Mouse (Mus musculus) MEL (cell line): Measurements from ENCODE around the gene Mnd1. TPM values are rescaled to one million over a fixed set of nuclear protein-coding genes. Genes with fewer than 3 reads are reported as not detected.
A peak's percentile ranks its signal among the peaks of the same experiment; 100 is the strongest.

Experiments
- DNase-seq: peaks from one replicate; pipeline ENCODE4 v3.0.0; 2011; ENCODE audit warnings: low read depth, low spot score
- H3K27ac ChIP-seq: 2 replicates; pipeline ENCODE4 v1.5.1; 2012; ENCODE audit warnings: low read depth, mild to moderate bottlenecking, control low read depth, low read length, moderate library complexity; ENCODE audit not compliant: control insufficient read depth
- H3K27me3 ChIP-seq, 2 experiments: fragments of 150-350 bp in 1 of 2; sonication (generic) in 1 of 2; 2 replicates each; pipeline ENCODE4 v1.6.1; 2012; ENCODE audit warnings: low read length in 2 of 2, mild to moderate bottlenecking in 2 of 2, improper control_type of control experiment in 1 of 2, moderate library complexity in 1 of 2; ENCODE audit not compliant: insufficient read depth in 2 of 2, control insufficient read depth in 1 of 2
- H3K36me3 ChIP-seq, 2 experiments: 2 replicates each; pipeline ENCODE4 v1.6.1; 2012 to 2014; ENCODE audit warnings: low read length in 2 of 2, improper control_type of control experiment in 1 of 2, inconsistent platforms in 1 of 2, mild to moderate bottlenecking in 1 of 2; ENCODE audit not compliant: insufficient read depth in 2 of 2, control insufficient read depth in 1 of 2
- H3K4me1 ChIP-seq, 2 experiments: fragments of 150-350 bp in 1 of 2; sonication (generic) in 1 of 2; 2 replicates each; pipeline ENCODE4 v1.6.1; 2012; ENCODE audit warnings: low read length in 2 of 2, improper control_type of control experiment in 1 of 2, mild to moderate bottlenecking in 1 of 2; ENCODE audit not compliant: insufficient read depth in 2 of 2, control insufficient read depth in 1 of 2
- H3K4me3 ChIP-seq, 2 experiments: fragments of 150-350 bp in 1 of 2; sonication (generic) in 1 of 2; 2 replicates each; pipeline ENCODE4 v1.5.1; 2012; ENCODE audit warnings: low read depth in 2 of 2, low read length in 2 of 2, mild to moderate bottlenecking in 2 of 2, moderate library complexity in 2 of 2, control low read depth in 1 of 2, improper control_type of control experiment in 1 of 2; ENCODE audit not compliant: control insufficient read depth in 1 of 2, insufficient read depth in 1 of 2
- H3K79me2 ChIP-seq: 2 replicates; pipeline ENCODE4 v1.6.1; 2012; ENCODE audit warnings: mild to moderate bottlenecking, low read length, moderate library complexity; ENCODE audit not compliant: control insufficient read depth, poor library complexity, insufficient read depth
- H3K9ac ChIP-seq: 2 replicates; pipeline ENCODE4 v1.6.1; 2012; ENCODE audit warnings: low read depth, mild to moderate bottlenecking, control low read depth, low read length, moderate library complexity; ENCODE audit not compliant: control insufficient read depth, poor library complexity, severe bottlenecking
- H3K9me3 ChIP-seq: fragments of 150-350 bp; sonication (generic); replicated peaks from 2 replicates; pipeline ENCODE4 v1.6.1; 2012; ENCODE audit warnings: mild to moderate bottlenecking, low read length, improper control_type of control experiment, moderate library complexity; ENCODE audit not compliant: insufficient read depth
- CTCF ChIP-seq, 3 experiments: IDR thresholded peaks in 2 of 3; conservative IDR thresholded peaks in 1 of 3; 2 replicates each; pipeline ENCODE4 v1.5.1; 2011 to 2012; ENCODE audit warnings: low read length in 3 of 3, low read depth in 2 of 3, mild to moderate bottlenecking in 2 of 3, improper control_type of control experiment in 1 of 3, inconsistent platforms in 1 of 3, mixed read lengths in 1 of 3, moderate library complexity in 1 of 3; ENCODE audit not compliant: control insufficient read depth in 1 of 3, insufficient read depth in 1 of 3, poor library complexity in 1 of 3, severe bottlenecking in 1 of 3
- E2F4 ChIP-seq: IDR thresholded peaks from 2 replicates; pipeline ENCODE4 v1.6.1; 2011; ENCODE audit warnings: low read depth, low read length, improper control_type of control experiment, borderline replicate concordance
- EP300 ChIP-seq, 2 experiments: IDR thresholded peaks; 2 replicates each; pipeline ENCODE4 v1.6.1; 2011; ENCODE audit warnings: improper control_type of control experiment in 2 of 2, low read length in 2 of 2, low read depth in 1 of 2, mild to moderate bottlenecking in 1 of 2
- MAZ ChIP-seq: IDR thresholded peaks from 2 replicates; pipeline ENCODE4 v1.6.1; 2012; ENCODE audit warnings: low read depth, mild to moderate bottlenecking, inconsistent platforms, low read length, improper control_type of control experiment
- MEF2A ChIP-seq: IDR thresholded peaks from 2 replicates; pipeline ENCODE4 v1.6.1; 2014; ENCODE audit warnings: low read depth, mild to moderate bottlenecking, inconsistent platforms, low read length, improper control_type of control experiment; ENCODE audit not compliant: poor library complexity, insufficient replicate concordance, severe bottlenecking; ENCODE audit errors: extremely low read depth
- MXI1 ChIP-seq: IDR thresholded peaks from 2 replicates; pipeline ENCODE4 v1.6.1; 2011; ENCODE audit warnings: mild to moderate bottlenecking, low read depth, low read length, improper control_type of control experiment
- NRF1 ChIP-seq: IDR thresholded peaks from 2 replicates; pipeline ENCODE4 v1.6.1; 2014; ENCODE audit warnings: low read depth, mild to moderate bottlenecking, inconsistent platforms, low read length, improper control_type of control experiment, moderate library complexity; ENCODE audit not compliant: poor library complexity, insufficient read depth, severe bottlenecking
- POLR2AphosphoS2 ChIP-seq: IDR thresholded peaks from 2 replicates; pipeline ENCODE4 v1.6.1; 2011; ENCODE audit warnings: low read length, improper control_type of control experiment
- RAD21 ChIP-seq: IDR thresholded peaks from 2 replicates; pipeline ENCODE4 v1.6.1; 2011; ENCODE audit warnings: mild to moderate bottlenecking, low read depth, low read length, improper control_type of control experiment
- RCOR1 ChIP-seq: IDR thresholded peaks from 2 replicates; pipeline ENCODE4 v1.6.1; 2012; ENCODE audit warnings: low read depth, mild to moderate bottlenecking, inconsistent platforms, low read length, improper control_type of control experiment
- SIN3A ChIP-seq: IDR thresholded peaks from 2 replicates; pipeline ENCODE4 v1.6.1; 2012; ENCODE audit warnings: low read length, improper control_type of control experiment, inconsistent platforms
- SMC3 ChIP-seq: IDR thresholded peaks from 2 replicates; pipeline ENCODE4 v1.6.1; 2011; ENCODE audit warnings: low read depth, low read length, improper control_type of control experiment
- TAL1 ChIP-seq: IDR thresholded peaks from 2 replicates; pipeline ENCODE4 v1.6.1; 2012; ENCODE audit warnings: mild to moderate bottlenecking, inconsistent platforms, low read length, moderate library complexity, mixed read lengths
- TBP ChIP-seq: IDR thresholded peaks from 2 replicates; pipeline ENCODE4 v1.8.0; 2011; ENCODE audit warnings: low read depth, low read length, improper control_type of control experiment
- USF2 ChIP-seq, 2 experiments: IDR thresholded peaks; 2 replicates each; pipeline ENCODE4 v1.6.1; 2011 to 2012; ENCODE audit warnings: improper control_type of control experiment in 2 of 2, low read length in 2 of 2, borderline replicate concordance in 1 of 2, inconsistent platforms in 1 of 2, low read depth in 1 of 2, mild to moderate bottlenecking in 1 of 2; ENCODE audit not compliant: insufficient read depth in 1 of 2
- ZC3H11A ChIP-seq: IDR thresholded peaks from 2 replicates; pipeline ENCODE4 v1.6.1; 2012; ENCODE audit warnings: low read depth, mild to moderate bottlenecking, inconsistent platforms, low read length, improper control_type of control experiment
- ZNF384 ChIP-seq: IDR thresholded peaks from 2 replicates; pipeline ENCODE4 v1.6.1; 2012; ENCODE audit warnings: low read depth, mild to moderate bottlenecking, inconsistent platforms, low read length, improper control_type of control experiment
- polyA plus RNA-seq, 2 experiments: library from polyadenylated mRNA; stranded (reverse) in 1 of 2; unstranded in 1 of 2; fragments of >175 nt in 1 of 2; fragments of >200 nt in 1 of 2; gene quantifications; 2 replicates each; pipeline versions ENCODE4 v1.2.1 to v1.2.4; 2012; ENCODE audit warnings: low replicate concordance in 2 of 2, low read depth in 1 of 2; ENCODE audit not compliant: insufficient read length in 2 of 2, insufficient read depth in 1 of 2, missing spikeins in 1 of 2
- total RNA-seq: library from RNA; depleted of rRNA; stranded (reverse); fragments of 300-350 nt; gene quantifications from 2 replicates; pipeline ENCODE4 v1.2.3, GENCODE M21; 2012

Mnd1 gene
- total and polyA plus RNA-seq, 3 experiments: 11.0 to 11.2 TPM; not detected in 1

- H3K4me3 ChIP-seq: no peak overlapping the region
- H3K27me3 ChIP-seq: no peaks in the 10 kb centered on the region
- TF ChIP-seq SMC3 (peak; percentile 98), RAD21 (peak; percentile 97), ZC3H11A (peak; percentile 94), CTCF (IDR thresholded peaks at IDR 0.05 in 2 of 3, conservative IDR thresholded peaks at IDR 0.05 in 1 of 3; ENCODE audit: control insufficient read depth in 1 of 3, insufficient read depth in 1 of 3, low read depth in 2 of 3, low read length in 3 of 3, poor library complexity in 1 of 3, severe bottlenecking in 1 of 3) (peak; percentile 79 to 98 (median 85)), E2F4 (no peak), ZNF384 (peak; percentile 80)
- no peaks in the 10 kb centered on the region for H3K79me2 ChIP-seq
- H3K9ac ChIP-seq: no peak overlapping the region
- DNase-seq: peak; percentile 83
- H3K4me1 ChIP-seq: no peaks in the 10 kb centered on the region; a peak in 1 of 4 replicates
- no peak overlapping the region for H3K27ac ChIP-seq
- no peaks in the 10 kb centered on the region for H3K9me3 ChIP-seq
- no peaks in the 10 kb centered on the region for H3K36me3 ChIP-seq
Observed at GRCm38 (mm10) chr3:84175337-84176315, 20.0 kb upstream of the Mnd1 start.

GRCm38 (mm10) chr3:84173581-84174154, 18.1 kb upstream of the Mnd1 start, which contains the start of gene Gm6525:
Gm6525 (plus strand) TSS chr3:84174104.
- H3K9me3 ChIP-seq: no peaks in the 10 kb centered on the region
- no peaks in the 10 kb centered on the region for H3K27me3 ChIP-seq
- no peaks in the 10 kb centered on the region for H3K36me3 ChIP-seq
- no peaks in the 10 kb centered on the region; a peak in 1 of 4 replicates for H3K4me1 ChIP-seq
- H3K9ac ChIP-seq: no peak within 1 kb of the TSS
- H3K79me2 ChIP-seq: no peaks in the 10 kb centered on the region
- H3K27ac ChIP-seq: no peak within 1 kb of the TSS
- no peak for DNase-seq
- TF ChIP-seq RCOR1: no peak
- TF ChIP-seq CTCF (IDR thresholded peaks at IDR 0.05 in 2 of 3, conservative IDR thresholded peaks at IDR 0.05 in 1 of 3; ENCODE audit: control insufficient read depth in 1 of 3, insufficient read depth in 1 of 3, low read depth in 2 of 3, low read length in 3 of 3, poor library complexity in 1 of 3, severe bottlenecking in 1 of 3): no peak
- TF ChIP-seq NRF1: no peak
- TF ChIP-seq POLR2AphosphoS2: no peak
- no peak for TF ChIP-seq TAL1
- H3K4me3 ChIP-seq: no peak within 1 kb of the TSS

GRCm38 (mm10) chr3:84172406-84172805, 16.8 kb upstream of the Mnd1 start:
- Histone ChIP-seq H3K36me3 (no peaks in the 10 kb centered on the region), H3K27ac (no peak overlapping the region), H3K79me2 (no peaks in the 10 kb centered on the region), H3K4me3 (no peak overlapping the region), H3K4me1 (no peaks in the 10 kb centered on the region), H3K27me3 (no peaks in the 10 kb centered on the region), H3K9ac (no peak overlapping the region), H3K9me3 (no peaks in the 10 kb centered on the region)
- no peak for DNase-seq
- TF ChIP-seq SIN3A: no peak
- no peak for TF ChIP-seq USF2 (IDR thresholded peaks at IDR 0.05; ENCODE audit: borderline replicate concordance in 1 of 2, insufficient read depth in 1 of 2, low read depth in 1 of 2, low read length in 2 of 2)
- TF ChIP-seq EP300 (IDR thresholded peaks at IDR 0.05; ENCODE audit: low read depth in 1 of 2, low read length in 2 of 2): no peak
- TF ChIP-seq MAZ: no peak
- no peak for TF ChIP-seq ZC3H11A
- no peak for TF ChIP-seq MEF2A
- TF ChIP-seq TBP: no peak
- no peak for TF ChIP-seq SMC3
- no peak for TF ChIP-seq TAL1
- no peak for TF ChIP-seq MXI1
